Comparison of ENCODE assay signal across 21 mouse cellular contexts in the genomic region with DNA sequence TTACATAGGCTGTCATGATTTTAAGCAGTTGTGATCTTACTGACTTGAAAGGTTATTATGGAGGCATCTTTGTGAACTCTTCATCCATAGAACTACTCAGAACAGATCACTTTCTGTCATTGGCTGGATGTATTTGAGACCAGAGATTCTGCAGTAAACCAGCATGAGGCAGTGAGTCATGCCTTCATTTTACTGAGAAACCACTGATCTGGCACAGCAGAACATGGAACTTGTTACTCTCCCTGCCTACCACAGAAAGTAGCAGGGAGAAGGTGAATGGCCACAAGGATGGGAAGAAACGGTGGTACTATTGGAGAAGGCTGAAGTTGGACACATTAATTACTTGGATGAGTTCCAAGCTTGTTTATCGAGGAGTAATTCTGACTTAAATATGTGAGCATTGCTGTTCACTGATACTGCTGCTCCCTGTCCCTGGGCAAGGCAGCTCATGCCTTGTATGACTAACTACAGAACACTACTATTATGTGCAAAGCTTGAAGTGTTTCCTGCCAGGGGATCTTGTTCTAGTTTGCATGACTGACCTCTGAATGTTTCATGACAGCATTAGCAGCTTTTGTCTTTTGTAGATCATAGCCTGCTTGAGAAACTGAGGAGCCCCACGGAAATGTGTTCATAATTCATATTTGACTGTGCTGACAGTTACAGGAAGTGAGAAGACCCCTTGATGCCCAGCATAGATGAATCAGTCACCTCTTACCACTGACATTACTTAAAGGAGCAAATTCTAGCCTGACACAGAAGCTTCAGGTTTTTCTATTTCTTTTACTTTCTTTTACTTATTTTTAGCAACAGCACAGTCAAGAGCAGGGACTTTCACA.
DNase-seq lines count a peak whose midpoint lies in the region; ATAC-seq and TF ChIP-seq lines count a peak whose summit lies in the region.
"Had no signal": no experiment of that assay in that cellular context is flagged by ENCODE, and none has a peak within 500 bp of the region (broad histone marks: within the 10 kb centered on the region; RNA-seq: fewer than 3 reads in every experiment).

No protein-coding gene starts in this region.

- H3K36me3 ChIP-seq in midbrain, embryonic 13.5 days: no peaks in the 10 kb centered on the region
- H3K36me3 ChIP-seq in midbrain, embryonic 10.5 days: no peaks in the 10 kb centered on the region
- H3K36me3 ChIP-seq in CH12.LX (replicated peaks in 1 of 2; ENCODE audit: control insufficient read depth in 1 of 2, insufficient read depth in 1 of 2, low read length in 1 of 2): no peaks in the 10 kb centered on the region
- H3K36me3 ChIP-seq: embryonic facial prominence, embryonic 12.5 days; heart, embryonic 13.5 days; limb, embryonic 13.5 days; midbrain, embryonic 12.5 days had no signal

- no peaks in the 10 kb centered on the region for H3K27me3 ChIP-seq in midbrain, embryonic 13.5 days
- H3K27me3 ChIP-seq in midbrain, embryonic 10.5 days (ENCODE audit: low read depth, poor library complexity, severe bottlenecking): no peaks in the 10 kb centered on the region
- no peaks in the 10 kb centered on the region for H3K27me3 ChIP-seq in CH12.LX (replicated peaks)
- H3K27me3 ChIP-seq: embryonic facial prominence, embryonic 12.5 days; heart, embryonic 13.5 days; limb, embryonic 13.5 days; midbrain, embryonic 12.5 days had no signal

- no peak for TF ChIP-seq RAD21 in CH12.LX (IDR thresholded peaks at IDR 0.05; ENCODE audit: low read depth, low read length)

- dilution Hi-C loops in CH12.LX (cut with MboI; ENCODE audit: extremely low pct_ligation_motif_present, extremely low pct_unique_long_range_greater_than_20kb, low sequenced_read_pairs): no loop called here

- H3K4me3 ChIP-seq in midbrain, embryonic 13.5 days (replicated peaks): no peak overlapping the region
- no peak overlapping the region for H3K4me3 ChIP-seq in midbrain, embryonic 10.5 days
- no peak overlapping the region for H3K4me3 ChIP-seq in CH12.LX (replicated peaks in 1 of 3; ENCODE audit: low read depth in 2 of 3, low read length in 2 of 3, poor library complexity in 1 of 3)
- no peak overlapping the region for H3K4me3 ChIP-seq in embryonic fibroblast, embryonic 13.5 days (ENCODE audit: insufficient read depth, low read length)
- H3K4me3 ChIP-seq: embryonic facial prominence, embryonic 12.5 days; heart, embryonic 13.5 days; limb, embryonic 13.5 days; midbrain, embryonic 12.5 days had no signal

- no peak overlapping the region for H3K4me2 ChIP-seq in midbrain, embryonic 13.5 days (replicated peaks)
- H3K4me2 ChIP-seq in CH12.LX (ENCODE audit: insufficient read depth, low read depth, poor library complexity, severe bottlenecking): peak overlapping the region; percentile 66
- H3K4me2 ChIP-seq: embryonic facial prominence, embryonic 12.5 days; heart, embryonic 13.5 days; limb, embryonic 13.5 days; midbrain, embryonic 12.5 days had no signal

- no peak for TF ChIP-seq POLR2A in CH12.LX (IDR thresholded peaks at IDR 0.05; ENCODE audit: low read depth, low read length)
- no peak for TF ChIP-seq POLR2A in embryonic fibroblast, embryonic 13.5 days (IDR thresholded peaks at IDR 0.05; ENCODE audit: low read depth, low read length)

- DNase-seq in frontal cortex, postnatal 14 days (ENCODE audit: low spot score in 2 of 2): no peak
- no peak for DNase-seq in midbrain, embryonic 10.5 days (ENCODE audit: low spot score)
- peak; percentile 74 for DNase-seq in CH12.LX (ENCODE audit: extremely low read depth)
- DNase-seq in cerebellum, postnatal 25 days: no peak
- no peak for DNase-seq in heart, adult 8-10 months (ENCODE audit: low spot score)
- DNase-seq: cerebellum, adult 8-10 months; gastrocnemius, postnatal 10 days; heart, adult 11 months; heart, postnatal 36 days; kidney, adult 11 months; thymus, postnatal 25 days had no signal

- 74% methylated on average over 3 of the region's 3 CpGs for WGBS in midbrain, embryonic 13.5 days
- 89% methylated on average over 3 of the region's 3 CpGs for WGBS in midbrain, embryonic 10.5 days

- no peak for TF ChIP-seq CTCF in CH12.LX (conservative IDR thresholded peaks at IDR 0.05 in 1 of 2, IDR thresholded peaks at IDR 0.05 in 1 of 2; ENCODE audit: low read depth in 2 of 2, low read length in 2 of 2)
- TF ChIP-seq CTCF in embryonic fibroblast, embryonic 13.5 days (IDR thresholded peaks at IDR 0.05; ENCODE audit: borderline replicate concordance, insufficient read depth, low read length): no peak

- no peak overlapping the region for H3K9ac ChIP-seq in midbrain, embryonic 13.5 days (replicated peaks)
- H3K9ac ChIP-seq in CH12.LX (ENCODE audit: insufficient read depth, low read depth): no peak overlapping the region
- H3K9ac ChIP-seq: embryonic facial prominence, embryonic 12.5 days; heart, embryonic 13.5 days; limb, embryonic 13.5 days; liver, embryonic 14.5 days; midbrain, embryonic 12.5 days had no signal

- H3K9me3 ChIP-seq in midbrain, embryonic 13.5 days: no peaks in the 10 kb centered on the region
- H3K9me3 ChIP-seq in midbrain, embryonic 10.5 days (replicated peaks): no peaks in the 10 kb centered on the region
- H3K9me3 ChIP-seq in CH12.LX (replicated peaks; ENCODE audit: low read length): no peaks in the 10 kb centered on the region
- H3K9me3 ChIP-seq: embryonic facial prominence, embryonic 12.5 days; heart, embryonic 13.5 days; limb, embryonic 13.5 days; midbrain, embryonic 12.5 days had no signal

- in situ Hi-C loops in CH12.LX (cut with MboI; ENCODE audit: low pct_ligation_motif_present, low pct_unique_long_range_greater_than_20kb, low sequenced_read_pairs): no loop called here

- H3K79me2 ChIP-seq in CH12.LX (replicated peaks; ENCODE audit: control insufficient read depth, extremely low read depth, insufficient read depth, poor library complexity, severe bottlenecking): no peaks in the 10 kb centered on the region

- H3K4me1 ChIP-seq in midbrain, embryonic 13.5 days (replicated peaks): peaks cover 13% of the 10 kb centered on the region
- no peaks in the 10 kb centered on the region for H3K4me1 ChIP-seq in midbrain, embryonic 10.5 days
- H3K4me1 ChIP-seq in CH12.LX (ENCODE audit: control insufficient read depth in 1 of 2, insufficient read depth in 2 of 2): peaks cover 3 to 22% of the 10 kb centered on the region in 2 experiments
- H3K4me1 ChIP-seq in embryonic fibroblast, embryonic 13.5 days (ENCODE audit: control insufficient read depth, insufficient read depth, low read length): peaks cover 11% of the 10 kb centered on the region
- H3K4me1 ChIP-seq: midbrain, embryonic 12.5 days had no signal

- TF ChIP-seq EP300 in CH12.LX (IDR thresholded peaks at IDR 0.05; ENCODE audit: low read length): peak; percentile 13; the same call in 1 of the 2 replicates

- peak; percentile 80 for ATAC-seq in frontal cortex, adult (ENCODE audit: low TSS enrichment)
- ATAC-seq in midbrain, embryonic 13.5 days: peak; percentile 14; the same call in 1 of the 2 replicates

- no peak overlapping the region for H3K27ac ChIP-seq in midbrain, embryonic 13.5 days
- H3K27ac ChIP-seq in midbrain, embryonic 10.5 days (replicated peaks): no peak overlapping the region
- peak overlapping the region; percentile 31; the same call in 1 of the 2 replicates for H3K27ac ChIP-seq in CH12.LX (ENCODE audit: insufficient read depth, low read depth)
- H3K27ac ChIP-seq in embryonic fibroblast, embryonic 13.5 days (ENCODE audit: insufficient read depth, low read length): peak overlapping the region; percentile 99
- H3K27ac ChIP-seq: embryonic facial prominence, embryonic 12.5 days; heart, embryonic 13.5 days; kidney, postnatal 0 days; limb, embryonic 13.5 days; liver, embryonic 14.5 days; macrophage; midbrain, embryonic 12.5 days had no signal

TF ChIP-seq in CH12.LX, 34 proteins besides CTCF, POLR2A, EP300 and RAD21:
- TF ChIP-seq MEF2A (IDR thresholded peaks at IDR 0.05; ENCODE audit: borderline replicate concordance, low read depth, low read length) (peak; percentile 32; the same call in 1 of the 2 replicates), POLR2AphosphoS2 (IDR thresholded peaks at IDR 0.05; ENCODE audit: low read depth, low read length) (no peak), MAFK (IDR thresholded peaks at IDR 0.05; ENCODE audit: insufficient replicate concordance, low read length) (no peak), BHLHE40 (IDR thresholded peaks at IDR 0.05; ENCODE audit: low read depth, low read length) (no peak)

Comparison
In these comparisons a context has a peak if more than half of its experiments do, and no peak if none do; other contexts are left out.
1. H3K27ac ChIP-seq: peak in CH12.LX (single experiment) and embryonic fibroblast, embryonic 13.5 days (single experiment); none in midbrain, embryonic 13.5 days (single experiment) and midbrain, embryonic 10.5 days (single experiment).